Mouse (Mus musculus): ENCODE measurements around the gene Fbxl17.

DNA sequence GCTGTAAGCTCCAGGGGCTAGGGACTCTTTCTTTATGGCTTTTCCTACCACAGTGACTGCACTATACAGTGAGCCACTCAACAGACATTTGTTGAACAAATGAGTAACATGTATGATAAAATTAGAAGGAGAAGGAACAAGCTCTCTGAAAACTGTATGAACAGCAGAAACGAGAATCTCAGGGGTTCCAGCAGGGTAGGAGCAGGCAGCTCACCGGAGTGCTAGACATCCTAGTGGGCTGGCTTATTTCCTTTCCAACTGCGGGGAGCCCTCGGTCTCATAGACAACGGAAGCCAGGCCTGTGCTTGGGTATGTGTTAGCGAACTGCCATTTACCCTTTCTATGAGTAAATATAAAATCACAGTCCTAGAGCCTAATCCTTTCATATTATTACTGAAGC is 426.5 kb downstream of the Fbxl17 start:
- no peak for TF ChIP-seq CTCF (IDR thresholded peaks at IDR 0.05; ENCODE audit: low read depth)
- TF ChIP-seq EP300 (IDR thresholded peaks at IDR 0.05; ENCODE audit: low read depth): no peak
